Mouse (Mus musculus) bone marrow, adult 2 months (tissue): ENCODE measurements at regions not wholly inside any gene's neighbourhood (a gene's known extent, or its start where the extent isn't known, plus 50 kb on each side); places are given as distances from the start of the nearest gene placed in this dataset.

Source experiments
- CTCF ChIP-seq: fragments of 200-500 bp; IDR thresholded peaks from 2 replicates; pipeline ENCODE4 v1.5.1; 2011; ENCODE audit warnings: low read length, control low read depth; ENCODE audit not compliant: control insufficient read depth, insufficient read depth
- POLR2A ChIP-seq: fragments of 200-500 bp; IDR thresholded peaks from 2 replicates; pipeline ENCODE4 v1.6.1; 2011; ENCODE audit warnings: low read depth, mild to moderate bottlenecking, control low read depth, low read length, borderline replicate concordance; ENCODE audit not compliant: control insufficient read depth

GRCm38 (mm10) chr9:115570998-115571397 is 260.8 kb upstream of the Stt3b start:
- TF ChIP-seq CTCF = no peak
- TF ChIP-seq POLR2A = no peak
